Mouse (Mus musculus): Measurements from ENCODE around the gene Olfr959. TPM values are rescaled to one million over a fixed set of nuclear protein-coding genes. Genes with fewer than 3 reads are reported as not detected.
A peak's percentile ranks its signal among the peaks of the same experiment; 100 is the strongest.

Gene Olfr959
- total and polyA plus RNA-seq, 2 experiments from 2014 or later = not detected

DNA sequence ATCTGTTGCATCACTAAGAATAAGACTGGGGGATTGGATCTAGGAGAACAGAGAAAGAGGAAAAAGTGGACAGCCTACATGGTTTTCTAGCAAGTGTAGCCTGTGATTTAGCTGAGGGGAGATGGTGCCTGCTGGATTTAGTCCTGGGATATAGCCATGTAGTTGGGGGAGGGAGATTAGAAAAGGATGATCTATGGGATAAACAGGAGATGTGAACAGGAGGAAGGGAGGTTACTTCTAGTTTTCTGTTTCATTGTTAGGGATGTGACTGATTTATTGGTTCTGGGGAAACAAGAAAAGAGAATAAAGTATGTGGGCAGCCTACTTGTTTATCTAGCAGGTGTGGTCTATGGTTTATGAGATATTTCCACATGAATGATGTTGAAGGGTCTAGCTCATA, 33.1 kb upstream of the Olfr959 start:
- Histone ChIP-seq H3K4me2 (ENCODE audit: low read depth, low read length) (no peak overlapping the region), H3K9me3 (replicated peaks; ENCODE audit: control insufficient read depth, low read length) (no peaks in the 10 kb centered on the region), H3K4me1 (ENCODE audit: control insufficient read depth, insufficient read depth) (peaks cover 6% of the 10 kb centered on the region; the same call in 1 of the 2 replicates), H3K27ac (ENCODE audit: low read depth) (no peak overlapping the region), H3K4me3 (ENCODE audit: low read depth, low read length) (no peak overlapping the region), H3K27me3 (ENCODE audit: control insufficient read depth, insufficient read depth, low read length) (no peaks in the 10 kb centered on the region), H3K36me3 (replicated peaks; ENCODE audit: control insufficient read depth, insufficient read depth, low read length) (no peaks in the 10 kb centered on the region), H3K9ac (replicated peaks; ENCODE audit: low read depth, low read length) (no peak overlapping the region)
- ATAC-seq (ENCODE audit: insufficient read depth, low read depth) (no peak), DNase-seq (ENCODE audit: low spot score) (no peak)
- no peak for TF ChIP-seq CTCF (IDR thresholded peaks at IDR 0.05; ENCODE audit: low read depth)
- TF ChIP-seq EP300 (IDR thresholded peaks at IDR 0.05; ENCODE audit: low read depth) = no peak

DNA sequence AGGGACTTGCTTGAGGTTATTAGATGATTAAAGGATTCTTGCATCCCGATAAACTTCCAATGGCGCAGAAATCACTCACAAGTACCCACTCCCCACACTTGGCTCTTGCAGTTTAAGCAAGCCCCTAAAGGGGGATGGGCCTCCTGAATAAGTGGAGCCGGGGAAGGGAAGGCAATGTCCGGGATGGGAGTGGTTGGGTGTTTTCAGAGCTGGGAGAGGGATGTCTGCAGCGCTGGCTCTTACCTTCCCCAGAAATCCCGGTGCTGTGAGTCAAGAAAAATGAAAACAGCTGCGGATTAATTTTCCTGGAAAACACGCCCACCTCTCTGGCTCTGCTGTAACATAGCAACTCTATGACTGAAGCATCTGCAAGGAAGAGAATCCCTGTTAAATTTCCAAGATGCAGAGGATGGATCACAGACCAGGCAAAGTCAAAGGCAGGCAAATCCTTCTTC, 28.7 kb upstream of the Olfr959 start, which contains the start of gene AW551984:
Gene AW551984 (minus strand): TSS at position 405 of the 455 bp plus-strand sequence.
- DNase-seq (ENCODE audit: low spot score) (no peak), ATAC-seq (ENCODE audit: insufficient read depth, low read depth) (0 out of 2 replicates have a peak, but pooled peaks have one; percentile 39)
- H3K4me3 ChIP-seq (ENCODE audit: low read depth, low read length) = peak within 1 kb of the TSS; percentile 47
- 2% methylated on average over 8 of the region's 8 CpGs for WGBS
- H3K36me3 ChIP-seq (replicated peaks; ENCODE audit: control insufficient read depth, insufficient read depth, low read length) = no peaks in the 10 kb centered on the region
- no peak within 1 kb of the TSS for H3K27ac ChIP-seq (ENCODE audit: low read depth)
- H3K4me2 ChIP-seq (ENCODE audit: low read depth, low read length) = peak within 1 kb of the TSS; percentile 93
- H3K9me3 ChIP-seq (replicated peaks; ENCODE audit: control insufficient read depth, low read length) = no peaks in the 10 kb centered on the region
- TF ChIP-seq EP300 (IDR thresholded peaks at IDR 0.05; ENCODE audit: low read depth) = no peak
- no peak for TF ChIP-seq CTCF (IDR thresholded peaks at IDR 0.05; ENCODE audit: low read depth)
- H3K27me3 ChIP-seq (ENCODE audit: control insufficient read depth, insufficient read depth, low read length) = no peaks in the 10 kb centered on the region
- peak within 1 kb of the TSS; percentile 42 for H3K9ac ChIP-seq (replicated peaks; ENCODE audit: low read depth, low read length)
- peaks cover 6% of the 10 kb centered on the region; the same call in 1 of the 2 replicates for H3K4me1 ChIP-seq (ENCODE audit: control insufficient read depth, insufficient read depth)

GRCm38 (mm10) chr9:39603333-39603845, 28.0 kb upstream of the Olfr959 start:
- WGBS = 0% methylated on average over 9 of the region's 9 CpGs
- Histone ChIP-seq H3K36me3 (replicated peaks; ENCODE audit: control insufficient read depth, insufficient read depth, low read length) (no peaks in the 10 kb centered on the region), H3K4me2 (ENCODE audit: low read depth, low read length) (peak overlapping the region; percentile 93), H3K27me3 (ENCODE audit: control insufficient read depth, insufficient read depth, low read length) (no peaks in the 10 kb centered on the region), H3K9ac (replicated peaks; ENCODE audit: low read depth, low read length) (peak overlapping the region; percentile 42; the same call in 1 of the 2 replicates), H3K27ac (ENCODE audit: low read depth) (no peak overlapping the region), H3K4me1 (ENCODE audit: control insufficient read depth, insufficient read depth) (peaks cover 6% of the 10 kb centered on the region; the same call in 1 of the 2 replicates), H3K4me3 (ENCODE audit: low read depth, low read length) (peak overlapping the region; percentile 47), H3K9me3 (replicated peaks; ENCODE audit: control insufficient read depth, low read length) (no peaks in the 10 kb centered on the region)
- ATAC-seq (ENCODE audit: insufficient read depth, low read depth) = peak; percentile 47
- TF ChIP-seq CTCF (IDR thresholded peaks at IDR 0.05; ENCODE audit: low read depth) = no peak
- no peak for TF ChIP-seq EP300 (IDR thresholded peaks at IDR 0.05; ENCODE audit: low read depth)
- DNase-seq (ENCODE audit: low spot score) = no peak

- ATAC-seq (ENCODE audit: insufficient read depth, low read depth) (peak; percentile 47; the same call in 1 of the 2 replicates), DNase-seq (ENCODE audit: low spot score) (no peak)
- H3K4me1 ChIP-seq (ENCODE audit: control insufficient read depth, insufficient read depth) = peaks cover 6% of the 10 kb centered on the region; the same call in 1 of the 2 replicates
- TF ChIP-seq CTCF (IDR thresholded peaks at IDR 0.05; ENCODE audit: low read depth) (no peak), EP300 (IDR thresholded peaks at IDR 0.05; ENCODE audit: low read depth) (no peak)
- H3K27ac ChIP-seq (ENCODE audit: low read depth) = no peak overlapping the region
- peak overlapping the region; percentile 26; the same call in 1 of the 2 replicates for H3K9ac ChIP-seq (replicated peaks; ENCODE audit: low read depth, low read length)
- WGBS = 1% methylated on average over 19 of the region's 19 CpGs
- no peaks in the 10 kb centered on the region for H3K27me3 ChIP-seq (ENCODE audit: control insufficient read depth, insufficient read depth, low read length)
- H3K4me3 ChIP-seq (ENCODE audit: low read depth, low read length) = peak overlapping the region; percentile 47
- H3K4me2 ChIP-seq (ENCODE audit: low read depth, low read length) = peak overlapping the region; percentile 93
- H3K36me3 ChIP-seq (replicated peaks; ENCODE audit: control insufficient read depth, insufficient read depth, low read length) = no peaks in the 10 kb centered on the region
- H3K9me3 ChIP-seq (replicated peaks; ENCODE audit: control insufficient read depth, low read length) = no peaks in the 10 kb centered on the region
These were observed 27.4 kb upstream of the Olfr959 start for GRCm38 (mm10) chr9:39602536-39603332.

GRCm38 (mm10) chr9:39577050-39577449, 1.7 kb upstream of the Olfr959 start:
- Histone ChIP-seq H3K9ac (replicated peaks; ENCODE audit: low read depth, low read length) (no peak overlapping the region), H3K4me2 (ENCODE audit: low read depth, low read length) (no peak overlapping the region), H3K9me3 (replicated peaks; ENCODE audit: control insufficient read depth, low read length) (no peaks in the 10 kb centered on the region), H3K4me1 (ENCODE audit: control insufficient read depth, insufficient read depth) (no peaks in the 10 kb centered on the region), H3K36me3 (replicated peaks; ENCODE audit: control insufficient read depth, insufficient read depth, low read length) (no peaks in the 10 kb centered on the region), H3K4me3 (ENCODE audit: low read depth, low read length) (no peak overlapping the region), H3K27ac (ENCODE audit: low read depth) (no peak overlapping the region), H3K27me3 (ENCODE audit: control insufficient read depth, insufficient read depth, low read length) (no peaks in the 10 kb centered on the region)
- DNase-seq (ENCODE audit: low spot score) (peak; percentile 65), ATAC-seq (ENCODE audit: insufficient read depth, low read depth) (no peak)
- no peak for TF ChIP-seq CTCF (IDR thresholded peaks at IDR 0.05; ENCODE audit: low read depth)
- no peak for TF ChIP-seq EP300 (IDR thresholded peaks at IDR 0.05; ENCODE audit: low read depth)
- WGBS = 41% methylated on average over 5 of the region's 5 CpGs
